Mouse (Mus musculus) bone marrow macrophage, adult 2 months (primary cell): ENCODE measurements at regions not wholly inside any gene's neighbourhood (a gene's known extent, or its start where the extent isn't known, plus 50 kb on each side); places are given as distances from the start of the nearest gene placed in this dataset.

Experiments used
- H3K27ac ChIP-seq: 2 replicates; pipeline ENCODE4 v1.5.1; 2012; ENCODE audit warnings: low read depth, low read length; ENCODE audit not compliant: insufficient read depth
- H3K4me1 ChIP-seq: 2 replicates; pipeline ENCODE4 v1.6.1; 2012; ENCODE audit warnings: low read length; ENCODE audit not compliant: control insufficient read depth, insufficient read depth
- H3K4me3 ChIP-seq: 2 replicates; pipeline ENCODE4 v1.5.1; 2012; ENCODE audit warnings: mild to moderate bottlenecking, low read length, moderate library complexity; ENCODE audit not compliant: insufficient read depth
- CTCF ChIP-seq: IDR thresholded peaks from 2 replicates; pipeline ENCODE4 v1.5.1; 2012; ENCODE audit warnings: low read depth, mild to moderate bottlenecking, low read length, moderate library complexity
- POLR2A ChIP-seq: IDR thresholded peaks from 2 replicates; pipeline ENCODE4 v1.6.1; 2012; ENCODE audit warnings: mild to moderate bottlenecking, low read depth, low read length, borderline replicate concordance

DNA sequence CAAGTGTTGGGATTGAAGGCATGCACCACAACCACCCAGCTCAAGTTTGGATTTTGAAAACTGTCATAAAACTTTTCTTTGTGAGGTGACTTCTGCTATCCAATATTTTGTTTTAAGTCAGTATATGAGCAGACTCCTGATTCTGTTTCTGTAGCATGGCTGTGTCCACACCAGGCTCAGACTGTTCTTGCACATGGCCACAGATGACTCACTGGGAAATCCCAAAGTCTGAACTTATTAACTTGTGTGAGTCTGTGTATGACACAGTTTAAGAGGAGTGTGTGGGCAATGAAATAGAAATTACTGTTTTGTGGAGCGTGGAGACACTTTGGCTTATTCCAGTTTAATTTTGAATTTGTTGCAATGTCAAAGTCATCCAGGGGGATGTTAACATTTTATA is 179.3 kb upstream of the Sphkap start:
- no peak overlapping the region for H3K4me3 ChIP-seq
- no peak for TF ChIP-seq POLR2A
- no peak for TF ChIP-seq CTCF
- no peaks in the 10 kb centered on the region for H3K4me1 ChIP-seq
- H3K27ac ChIP-seq: no peak overlapping the region

DNA sequence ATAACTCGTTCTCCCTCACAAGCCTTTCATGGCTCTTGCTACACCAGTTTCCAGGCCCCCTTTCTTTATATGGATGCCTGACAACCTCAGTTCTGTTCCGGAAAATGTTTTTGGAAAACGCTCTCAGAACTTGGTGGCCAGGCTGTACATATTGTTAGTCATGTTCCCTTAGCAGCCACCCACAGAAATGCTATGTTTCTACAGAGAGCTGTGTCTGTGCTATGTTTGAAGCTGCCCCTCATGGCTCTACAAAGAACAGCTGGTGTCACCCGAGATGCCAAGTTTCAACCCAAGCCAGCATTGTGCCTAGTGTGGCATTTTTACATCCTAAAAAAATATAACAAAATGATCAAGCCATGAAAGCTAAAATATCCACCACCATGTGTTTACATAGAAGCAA is 175.0 kb upstream of the Sphkap start:
- TF ChIP-seq CTCF (no peak), POLR2A (no peak)
- no peak overlapping the region for H3K4me3 ChIP-seq
- no peaks in the 10 kb centered on the region for H3K4me1 ChIP-seq
- no peak overlapping the region for H3K27ac ChIP-seq

DNA sequence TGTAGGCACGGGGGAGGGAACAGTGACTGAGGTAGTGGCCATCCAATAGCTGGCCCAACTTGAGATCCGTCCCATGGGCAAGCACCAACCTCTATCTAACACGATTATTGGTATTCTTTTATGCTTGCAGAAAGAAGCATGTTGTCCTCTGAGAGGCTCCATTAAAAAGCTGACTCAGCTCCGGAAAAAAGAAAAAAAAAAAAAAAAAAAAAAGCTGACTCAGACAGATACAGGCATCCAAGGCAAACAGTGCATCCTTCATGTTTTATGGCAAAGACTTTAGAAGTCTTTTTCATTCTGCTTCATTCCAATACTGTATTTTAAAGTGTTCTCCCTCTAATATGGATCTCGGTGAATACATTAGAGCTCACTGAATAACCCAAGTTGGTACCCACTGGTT is 162.0 kb upstream of the Sphkap start:
- Histone ChIP-seq H3K4me3 (no peak overlapping the region), H3K4me1 (no peaks in the 10 kb centered on the region), H3K27ac (no peak overlapping the region)
- TF ChIP-seq POLR2A (no peak), CTCF (no peak)

DNA sequence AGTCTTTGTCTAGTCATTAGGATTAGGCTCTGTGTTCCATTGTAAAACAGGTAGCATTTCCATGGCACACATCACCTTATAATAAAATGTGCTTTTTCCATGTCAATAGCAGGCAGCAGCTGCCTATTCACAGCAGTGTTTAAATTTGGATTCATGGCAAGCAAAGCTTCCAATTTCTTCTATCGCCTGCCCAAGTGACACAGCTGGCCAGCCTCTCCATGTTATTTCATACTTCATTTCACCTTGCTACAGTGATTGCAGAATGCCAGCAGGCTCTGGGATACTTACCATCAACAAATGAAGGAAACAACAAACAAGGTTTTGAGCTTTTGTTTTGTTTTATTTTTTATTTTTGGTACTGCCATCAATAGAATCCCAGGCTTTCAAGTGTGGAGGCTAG is 160.7 kb upstream of the Sphkap start:
- Histone ChIP-seq H3K4me3 (no peak overlapping the region), H3K4me1 (no peaks in the 10 kb centered on the region), H3K27ac (no peak overlapping the region)
- TF ChIP-seq POLR2A (no peak), CTCF (no peak)

DNA sequence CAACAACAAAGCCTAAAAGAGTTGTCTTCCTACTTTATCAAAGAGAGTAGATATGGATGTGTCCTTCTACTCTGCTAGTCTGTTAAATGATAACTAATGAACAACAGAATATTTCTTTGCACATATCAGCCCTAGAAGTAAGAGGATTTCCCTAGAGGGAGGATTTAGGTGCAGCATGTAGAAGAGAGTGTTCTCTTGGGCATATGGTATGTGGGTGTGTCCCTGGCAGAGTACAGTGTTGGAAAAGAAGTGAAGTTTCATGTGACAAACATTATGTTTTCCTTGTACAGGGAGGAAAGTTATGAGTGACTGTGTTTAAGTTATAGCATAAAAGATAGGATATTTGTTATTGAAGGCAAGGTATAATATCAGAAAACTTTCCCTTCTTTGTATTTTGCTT is 143.6 kb upstream of the Sphkap start:
- Histone ChIP-seq H3K4me3 (no peak overlapping the region), H3K4me1 (no peaks in the 10 kb centered on the region), H3K27ac (no peak overlapping the region)
- no peak for TF ChIP-seq CTCF
- no peak for TF ChIP-seq POLR2A

DNA sequence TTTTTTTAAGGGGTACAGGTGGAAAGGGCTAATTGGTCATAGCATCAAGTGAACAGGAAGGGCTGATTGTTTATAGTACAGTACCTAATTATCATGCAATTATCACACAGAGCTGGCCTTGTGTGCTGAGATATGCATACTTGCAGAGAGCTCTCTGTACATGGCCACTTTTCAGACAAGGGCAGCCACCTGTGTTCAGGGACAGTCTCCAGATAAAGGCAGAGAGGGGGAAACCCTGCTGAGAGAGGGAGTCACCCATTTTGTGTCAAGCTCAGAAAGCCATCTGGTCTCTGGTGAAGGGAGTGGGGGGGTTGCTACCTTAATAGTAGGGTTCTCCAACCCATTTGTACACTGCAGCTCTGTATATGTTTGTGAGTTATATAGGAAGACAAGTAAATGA is 127.5 kb upstream of the Sphkap start:
- no peak overlapping the region for H3K4me3 ChIP-seq
- no peak overlapping the region for H3K27ac ChIP-seq
- no peaks in the 10 kb centered on the region for H3K4me1 ChIP-seq
- TF ChIP-seq POLR2A: no peak
- TF ChIP-seq CTCF: no peak

DNA sequence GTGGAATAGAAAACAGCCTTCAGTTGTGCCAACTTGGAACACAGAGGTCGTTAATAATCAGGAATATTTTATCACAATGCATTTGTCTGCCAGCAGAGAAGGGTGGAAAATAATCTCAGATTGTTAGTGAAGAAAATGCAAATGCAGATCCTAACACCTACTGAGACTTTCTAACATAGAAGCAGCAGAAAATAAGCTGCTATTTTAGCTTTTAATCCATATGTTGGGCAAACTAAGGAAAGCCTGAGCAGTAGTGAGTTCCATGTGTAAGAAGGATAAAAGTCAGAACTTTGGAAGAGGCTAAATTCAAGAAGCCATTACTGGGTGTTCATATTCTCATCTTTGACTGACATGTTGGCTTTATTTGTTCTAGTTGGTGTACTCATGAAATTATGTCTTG is 119.8 kb upstream of the Sphkap start:
- TF ChIP-seq POLR2A (no peak), CTCF (no peak)
- Histone ChIP-seq H3K27ac (no peak overlapping the region), H3K4me3 (no peak overlapping the region), H3K4me1 (no peaks in the 10 kb centered on the region)

DNA sequence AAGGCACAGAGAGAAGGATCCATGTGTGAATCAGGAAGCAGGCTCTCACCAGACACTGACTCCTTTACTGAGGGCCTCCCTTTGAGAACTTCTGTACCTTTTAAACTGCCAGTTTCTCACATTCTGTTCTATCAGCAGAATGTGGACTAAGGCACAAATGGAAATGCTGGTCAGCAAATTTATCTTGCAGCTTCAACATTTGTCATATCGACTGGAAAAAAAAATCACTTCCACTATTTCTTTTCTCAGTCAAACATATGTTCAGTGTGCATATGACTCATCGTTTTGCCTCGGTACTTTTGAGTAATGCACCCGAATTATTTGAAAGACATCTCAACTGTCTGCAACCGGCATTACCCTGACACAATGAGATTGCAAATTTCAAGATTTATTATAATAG is 101.4 kb upstream of the Sphkap start:
- Histone ChIP-seq H3K4me1 (no peaks in the 10 kb centered on the region), H3K4me3 (no peak overlapping the region), H3K27ac (no peak overlapping the region)
- TF ChIP-seq POLR2A (no peak), CTCF (no peak)

DNA sequence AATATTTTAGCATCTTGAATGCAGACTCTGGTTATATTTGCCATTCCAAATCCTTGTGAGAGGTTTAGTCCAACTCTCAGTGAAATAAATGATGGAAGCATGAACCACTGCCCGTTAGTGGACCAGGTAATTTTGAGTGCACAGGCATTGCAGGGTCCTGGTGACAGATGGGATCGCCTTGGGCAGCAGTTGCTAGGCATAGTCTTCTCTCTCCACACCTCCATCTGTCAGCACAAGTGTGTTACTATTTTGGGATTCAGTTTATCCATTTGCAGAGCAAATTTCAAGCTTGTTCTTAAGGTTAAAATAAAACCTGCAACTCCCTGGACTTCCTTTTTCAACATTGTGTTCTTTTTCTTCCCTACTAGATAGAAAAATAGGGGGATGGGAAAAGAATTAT is 97.4 kb upstream of the Sphkap start:
- Histone ChIP-seq H3K4me3 (no peak overlapping the region), H3K27ac (no peak overlapping the region), H3K4me1 (no peaks in the 10 kb centered on the region)
- TF ChIP-seq CTCF: no peak
- TF ChIP-seq POLR2A: no peak

DNA sequence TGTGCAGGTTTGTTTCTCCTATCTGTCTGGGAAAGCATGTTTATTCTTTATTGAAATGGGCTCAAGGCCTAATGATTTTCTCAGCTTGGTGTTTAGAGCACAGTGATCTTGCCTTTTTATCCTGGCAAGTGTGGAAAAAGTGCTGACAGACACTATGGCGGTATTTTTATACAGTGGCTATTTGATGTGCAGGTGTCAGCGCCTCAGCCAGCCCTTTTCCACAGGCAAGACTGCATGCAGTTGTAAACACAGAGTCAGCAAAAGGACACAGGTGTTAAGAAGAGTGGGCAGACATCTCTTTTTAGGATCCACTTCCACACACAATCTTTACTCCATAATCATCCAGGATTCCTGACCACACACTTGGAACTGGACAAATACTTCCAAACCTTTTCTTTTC is 88.9 kb upstream of the Sphkap start:
- Histone ChIP-seq H3K4me1 (no peaks in the 10 kb centered on the region), H3K4me3 (no peak overlapping the region), H3K27ac (no peak overlapping the region)
- TF ChIP-seq POLR2A (no peak), CTCF (no peak)

DNA sequence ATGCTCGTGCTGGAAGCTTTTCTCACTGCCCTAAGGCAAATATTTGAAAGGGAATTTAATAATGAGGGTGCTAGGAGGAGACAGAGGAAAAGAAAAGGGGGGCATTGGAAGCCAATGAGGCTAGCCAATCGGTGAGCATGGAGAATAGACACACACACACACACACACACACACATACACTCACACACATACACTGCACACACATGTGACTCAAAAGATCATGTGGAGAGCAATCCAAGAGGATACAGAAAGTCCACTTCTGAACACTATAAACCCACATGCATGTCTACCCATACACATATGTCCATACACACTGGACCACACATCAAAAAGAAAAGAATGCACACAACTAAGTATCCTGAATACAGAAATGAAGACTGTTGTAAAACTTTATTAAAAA is 88.4 kb upstream of the Sphkap start:
- Histone ChIP-seq H3K4me1 (no peaks in the 10 kb centered on the region), H3K27ac (no peak overlapping the region), H3K4me3 (no peak overlapping the region)
- TF ChIP-seq POLR2A: no peak
- TF ChIP-seq CTCF: no peak

DNA sequence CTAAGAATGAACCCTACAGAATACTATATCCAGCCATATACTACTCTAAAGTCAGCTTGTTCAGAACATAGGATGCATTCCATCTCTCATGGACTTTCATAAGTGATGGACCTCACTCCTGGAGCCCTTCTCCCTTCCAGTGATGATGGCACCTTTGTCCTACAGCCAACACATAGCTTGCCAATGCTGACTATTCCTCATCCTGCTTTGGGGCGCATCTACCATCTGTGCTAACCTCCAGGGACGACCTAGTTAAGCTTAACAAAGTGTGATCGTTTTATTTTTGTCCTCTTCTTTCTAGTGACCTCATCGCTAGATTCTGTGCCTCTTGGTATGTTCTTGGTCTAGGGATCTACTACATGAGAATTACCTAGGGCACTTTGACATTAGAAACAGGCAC is 87.0 kb upstream of the Sphkap start:
- Histone ChIP-seq H3K4me3 (no peak overlapping the region), H3K4me1 (no peaks in the 10 kb centered on the region), H3K27ac (no peak overlapping the region)
- TF ChIP-seq POLR2A (no peak), CTCF (no peak)
